Mouse (Mus musculus): ENCODE measurements around the gene Tnfrsf14. TPM values are rescaled to one million over a fixed set of nuclear protein-coding genes. Genes with fewer than 3 reads are reported as not detected.

The Tnfrsf14 gene
- total RNA-seq (2017): 45.4 and 71.6 TPM in 2 replicates

DNA sequence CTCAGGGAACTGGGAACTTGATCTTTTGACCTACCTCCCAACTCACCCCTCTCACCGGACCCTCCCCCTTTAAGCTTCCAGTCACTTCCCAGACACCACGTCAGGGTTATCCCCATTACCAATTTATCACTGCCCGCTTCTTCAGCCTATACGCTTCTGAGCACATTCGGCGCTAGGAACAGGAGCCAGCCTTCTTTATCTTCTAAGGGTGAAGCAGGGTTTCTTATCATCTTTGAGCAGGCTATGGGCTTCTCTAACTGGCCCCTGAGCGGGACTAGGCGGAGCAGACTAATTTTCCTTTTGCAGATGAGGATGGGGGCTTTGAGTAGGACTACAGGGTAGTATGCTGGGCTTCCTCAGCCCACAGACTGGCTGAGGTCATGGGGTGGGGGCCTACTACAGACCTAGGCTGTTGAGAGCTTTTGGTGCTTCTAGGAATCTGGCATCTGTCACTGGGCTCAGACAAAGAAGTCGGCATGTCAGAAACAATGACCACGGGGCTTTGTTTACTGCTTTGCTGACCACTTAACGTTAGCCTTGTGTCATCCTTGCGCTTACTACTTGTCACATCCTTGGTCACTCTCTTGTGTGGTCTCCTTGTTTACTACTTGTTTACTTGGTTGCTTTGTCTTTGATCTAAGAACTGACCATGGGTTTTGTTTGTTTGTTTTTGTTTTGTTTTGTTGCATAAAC is at the start of gene Tnfrsf14:
Gene Tnfrsf14 (minus strand): TSS at position 169 of the 693 bp plus-strand sequence.
- ATAC-seq (replicated peaks; ENCODE audit: low read depth, poor library complexity, severe bottlenecking): peak; percentile 43

DNA sequence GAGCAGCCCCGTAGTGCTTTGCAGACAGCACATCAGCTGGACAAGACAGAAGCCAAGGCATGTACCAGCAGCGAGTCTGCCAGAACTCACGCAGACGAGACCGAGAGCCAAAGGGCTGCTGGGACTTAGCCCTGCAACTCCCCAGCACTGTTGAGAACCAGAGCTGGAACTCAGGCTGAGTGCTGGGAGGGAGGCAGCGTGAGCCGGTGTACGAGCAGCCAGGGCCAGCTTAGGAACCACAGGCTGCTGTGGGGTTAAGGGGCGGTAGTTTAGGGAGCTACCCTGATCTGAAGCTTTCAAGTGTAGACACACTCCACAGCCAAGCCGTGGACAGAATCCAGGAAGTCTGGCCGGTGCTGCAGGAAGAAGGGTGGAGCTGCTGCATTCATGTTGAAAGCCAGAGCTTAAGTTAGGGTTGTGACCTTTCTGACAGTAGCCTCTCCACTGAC is 45.8 kb upstream of the Tnfrsf14 start:
- ATAC-seq (replicated peaks; ENCODE audit: low read depth, poor library complexity, severe bottlenecking): no peak

DNA sequence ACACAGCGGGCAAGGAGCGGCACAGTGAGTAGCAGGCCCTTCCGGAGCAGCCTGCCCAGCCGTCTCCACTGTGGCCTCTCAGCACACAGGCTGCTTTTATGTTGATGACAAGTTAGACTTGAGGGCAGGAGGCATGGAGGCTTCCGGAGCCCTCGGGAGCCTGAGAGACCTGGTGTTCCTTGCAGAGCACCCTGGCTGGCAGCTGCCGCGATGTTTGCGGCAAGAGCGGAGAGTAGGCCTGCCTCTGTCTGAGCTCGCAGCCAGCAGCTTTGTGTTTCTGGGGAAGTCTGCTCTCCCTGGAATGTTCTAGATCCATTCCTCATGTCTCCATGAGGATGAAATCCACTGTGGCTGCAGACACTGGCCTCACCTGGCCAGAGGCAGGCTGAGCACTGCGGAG is 44.2 kb upstream of the Tnfrsf14 start:
- no peak for ATAC-seq (replicated peaks; ENCODE audit: low read depth, poor library complexity, severe bottlenecking)

DNA sequence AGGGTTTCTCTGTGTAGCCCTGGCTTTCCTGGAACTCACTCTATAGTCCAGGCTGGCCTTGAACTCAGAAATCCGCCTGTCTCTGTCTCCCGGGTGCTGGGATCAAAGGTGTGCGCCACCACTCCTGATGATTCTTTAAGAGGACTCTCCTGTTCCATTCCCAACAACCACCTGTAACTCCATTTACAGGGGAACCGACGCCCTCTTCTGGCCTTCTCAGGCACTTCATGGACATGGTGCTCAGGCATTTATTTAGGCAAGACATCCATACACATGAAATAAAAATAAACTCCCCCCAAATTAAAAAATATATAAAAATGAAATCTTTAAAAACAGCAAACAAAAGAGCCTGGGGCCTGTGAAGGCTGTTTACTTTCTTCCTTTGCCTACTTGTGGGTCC is 38.8 kb upstream of the Tnfrsf14 start:
- ATAC-seq (replicated peaks; ENCODE audit: low read depth, poor library complexity, severe bottlenecking): no peak

DNA sequence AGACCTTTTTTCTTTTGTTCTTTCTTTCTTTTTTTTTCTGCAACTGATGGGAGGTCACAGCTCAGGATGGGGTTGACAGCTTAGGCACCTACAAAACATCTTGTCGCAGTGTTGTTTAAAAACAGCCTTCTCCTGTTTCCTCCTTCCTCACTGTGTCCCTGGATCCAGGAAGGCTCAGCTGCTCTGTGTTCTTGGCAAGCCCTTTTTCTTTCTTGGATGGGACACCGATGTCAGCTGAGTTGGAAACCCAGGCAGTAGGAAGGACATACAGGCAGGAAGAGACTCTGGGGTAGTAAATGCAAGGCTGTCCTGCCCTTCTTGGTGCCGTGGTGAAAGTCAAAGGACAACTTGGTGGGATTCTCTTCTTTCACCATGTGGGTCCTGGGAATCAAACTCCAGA is 37.5 kb upstream of the Tnfrsf14 start:
- ATAC-seq (replicated peaks; ENCODE audit: low read depth, poor library complexity, severe bottlenecking): no peak

DNA sequence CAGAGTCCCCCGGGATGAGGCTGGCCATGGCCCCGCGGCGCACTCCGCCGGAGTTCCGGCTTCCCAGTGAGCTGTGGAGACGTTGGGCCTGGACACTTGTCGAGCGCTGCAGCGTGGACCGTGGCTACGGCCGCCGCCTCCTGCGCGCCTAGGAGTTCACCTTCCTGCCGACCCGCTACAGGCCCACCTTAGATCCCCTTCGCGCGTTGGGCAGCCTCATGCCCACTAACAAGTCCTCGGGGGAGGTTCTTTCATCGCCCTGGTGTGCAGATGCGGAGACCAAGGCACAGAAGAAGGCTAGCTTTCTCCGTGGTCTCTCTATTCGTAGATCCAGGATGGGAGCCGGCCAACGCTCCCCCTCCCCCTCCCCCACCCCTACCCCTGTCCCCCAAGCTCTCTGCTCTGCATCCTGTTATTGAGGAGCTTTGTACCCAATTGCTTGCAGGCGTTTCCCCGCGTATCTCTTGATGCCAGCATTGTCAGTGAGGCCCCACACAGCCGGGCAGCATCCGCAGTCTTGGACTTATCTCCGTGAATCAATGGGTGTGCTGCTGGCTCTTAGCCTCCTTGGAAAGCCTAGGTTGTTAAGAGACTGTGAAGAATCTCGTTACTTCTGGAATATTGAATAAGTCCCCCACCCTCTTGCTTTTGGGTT is 36.3 kb upstream of the Tnfrsf14 start:
- peak; percentile 16; the same call in 1 of the 2 replicates for ATAC-seq (replicated peaks; ENCODE audit: low read depth, poor library complexity, severe bottlenecking)

DNA sequence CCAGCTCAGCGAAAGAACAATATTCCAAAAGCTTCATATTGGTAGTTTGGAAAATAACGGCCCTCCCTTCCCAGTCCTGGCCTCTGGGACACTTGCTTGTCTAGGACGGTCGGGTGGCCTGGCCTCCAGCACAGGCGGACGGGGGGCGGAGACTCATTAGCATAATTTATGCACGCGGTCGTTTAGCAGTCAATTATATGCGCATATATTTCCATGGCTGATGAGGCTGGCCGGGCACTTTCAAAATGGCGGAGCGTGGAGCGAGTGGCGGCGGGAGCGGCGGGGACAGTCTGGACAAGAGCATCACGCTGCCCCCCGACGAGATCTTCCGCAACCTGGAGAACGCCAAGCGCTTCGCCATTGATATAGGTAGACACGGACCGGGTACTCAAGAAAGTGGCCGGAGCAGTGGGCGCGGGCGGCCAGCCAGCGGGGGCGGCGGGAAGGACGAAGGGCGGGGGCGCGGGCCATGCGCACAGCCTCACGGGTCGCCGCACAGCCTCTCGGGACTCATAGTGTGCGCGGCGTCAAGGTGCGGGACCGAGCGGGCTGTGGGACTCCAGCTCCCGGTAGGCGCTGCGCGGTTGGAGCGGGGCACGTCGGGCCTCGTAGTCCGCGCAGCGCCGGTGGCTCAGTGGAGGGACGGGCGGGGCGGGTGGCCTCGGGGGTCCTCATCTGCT is 35.7 kb upstream of the Tnfrsf14 start, which contains the start of gene Pank4:
Gene Pank4 (plus strand): TSS at position 223 of the 680 bp plus-strand sequence.
- peak; percentile 67 for ATAC-seq (replicated peaks; ENCODE audit: low read depth, poor library complexity, severe bottlenecking)

DNA sequence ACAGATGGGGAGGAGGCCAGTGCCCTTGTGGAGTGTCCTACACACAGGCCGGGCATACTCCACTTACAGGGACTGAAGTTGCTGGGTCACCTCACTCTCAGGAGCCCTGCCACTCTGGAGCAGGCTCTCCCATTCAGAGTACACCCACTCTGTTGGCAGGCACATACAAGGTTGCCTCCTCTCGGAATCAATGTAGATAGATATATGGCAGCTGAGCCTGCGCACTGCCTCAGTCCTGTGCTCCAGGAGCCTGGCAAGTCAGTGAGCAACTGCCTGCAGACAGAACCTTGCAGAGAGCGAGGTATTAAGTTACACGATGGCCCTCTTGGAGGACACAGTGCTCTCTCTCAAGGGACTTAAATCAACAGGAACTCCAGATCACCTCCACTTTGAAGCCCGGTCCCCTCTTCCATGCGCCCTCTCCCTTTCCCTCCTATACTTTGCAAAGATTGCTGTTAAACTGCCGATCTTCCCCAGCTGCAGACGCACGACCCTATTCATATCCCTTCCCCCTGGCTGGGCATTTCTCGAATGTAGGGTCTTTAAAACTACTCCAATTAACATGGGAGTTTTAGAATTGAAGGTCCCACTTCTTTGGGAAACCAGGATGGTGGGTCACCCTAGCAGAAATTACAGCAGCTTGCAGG is 35.0 kb upstream of the Tnfrsf14 start:
- no peak for ATAC-seq (replicated peaks; ENCODE audit: low read depth, poor library complexity, severe bottlenecking)

DNA sequence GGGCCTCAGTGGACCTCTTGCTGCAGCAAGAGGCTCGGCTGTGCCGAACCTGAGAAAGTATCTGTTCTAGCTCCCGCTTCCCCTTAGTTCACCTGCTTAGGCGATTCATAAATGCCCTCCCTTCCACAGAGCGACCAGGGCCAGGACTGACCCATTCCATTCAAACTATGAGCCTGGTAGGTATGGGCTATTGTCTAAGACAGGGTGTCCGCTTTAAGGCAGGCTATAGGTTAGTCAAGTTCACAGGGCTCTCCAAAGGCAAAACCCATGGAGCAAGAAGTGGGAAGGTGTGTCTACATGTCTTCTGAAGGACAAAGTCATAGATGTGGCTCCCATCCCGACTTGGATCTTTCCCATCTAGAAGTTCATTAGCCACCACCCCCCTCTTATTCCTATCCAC is 34.3 kb upstream of the Tnfrsf14 start:
- ATAC-seq (replicated peaks; ENCODE audit: low read depth, poor library complexity, severe bottlenecking): no peak

DNA sequence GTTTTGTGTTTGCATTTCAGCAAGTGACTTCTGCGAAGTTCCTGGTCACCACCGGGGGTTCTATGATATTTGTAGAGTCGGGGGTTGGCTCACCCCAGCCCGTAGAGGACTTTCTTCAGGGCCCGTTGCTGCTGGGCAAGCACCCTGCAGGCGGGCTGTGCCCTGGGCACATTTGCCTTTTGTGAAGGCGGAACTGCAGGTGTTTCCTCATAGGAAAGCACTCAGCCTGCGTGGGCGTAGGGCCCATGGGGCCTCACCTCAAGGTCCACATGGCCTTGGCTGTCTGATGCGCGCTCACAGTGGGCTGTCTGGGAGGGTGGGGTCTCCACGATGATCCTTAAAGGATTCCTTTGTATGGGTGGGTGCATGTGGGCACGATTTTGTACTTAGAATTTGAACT is 33.5 kb upstream of the Tnfrsf14 start:
- ATAC-seq (replicated peaks; ENCODE audit: low read depth, poor library complexity, severe bottlenecking): peak; percentile 44

DNA sequence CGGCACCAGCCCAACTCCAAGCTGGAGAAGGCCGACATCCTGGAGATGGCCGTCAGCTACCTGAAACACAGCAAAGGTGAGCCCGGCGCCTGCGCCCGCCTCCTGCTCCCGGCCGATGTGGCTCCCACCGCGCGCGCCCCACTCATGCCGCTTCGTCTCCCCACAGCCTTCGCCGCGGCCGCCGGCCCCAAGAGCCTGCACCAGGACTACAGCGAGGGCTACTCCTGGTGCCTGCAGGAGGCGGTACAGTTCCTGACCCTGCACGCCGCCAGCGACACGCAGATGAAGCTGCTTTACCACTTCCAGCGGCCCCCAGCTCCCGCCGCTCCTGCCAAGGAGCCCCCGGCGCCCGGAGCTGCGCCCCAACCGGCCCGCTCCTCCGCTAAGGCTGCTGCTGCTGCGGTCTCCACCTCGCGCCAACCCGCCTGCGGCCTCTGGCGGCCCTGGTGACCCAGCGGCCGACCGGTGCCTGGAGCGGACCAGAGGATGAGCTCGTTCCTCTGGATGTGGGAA is 32.9 kb upstream of the Tnfrsf14 start:
- ATAC-seq (replicated peaks; ENCODE audit: low read depth, poor library complexity, severe bottlenecking): peak; percentile 27

DNA sequence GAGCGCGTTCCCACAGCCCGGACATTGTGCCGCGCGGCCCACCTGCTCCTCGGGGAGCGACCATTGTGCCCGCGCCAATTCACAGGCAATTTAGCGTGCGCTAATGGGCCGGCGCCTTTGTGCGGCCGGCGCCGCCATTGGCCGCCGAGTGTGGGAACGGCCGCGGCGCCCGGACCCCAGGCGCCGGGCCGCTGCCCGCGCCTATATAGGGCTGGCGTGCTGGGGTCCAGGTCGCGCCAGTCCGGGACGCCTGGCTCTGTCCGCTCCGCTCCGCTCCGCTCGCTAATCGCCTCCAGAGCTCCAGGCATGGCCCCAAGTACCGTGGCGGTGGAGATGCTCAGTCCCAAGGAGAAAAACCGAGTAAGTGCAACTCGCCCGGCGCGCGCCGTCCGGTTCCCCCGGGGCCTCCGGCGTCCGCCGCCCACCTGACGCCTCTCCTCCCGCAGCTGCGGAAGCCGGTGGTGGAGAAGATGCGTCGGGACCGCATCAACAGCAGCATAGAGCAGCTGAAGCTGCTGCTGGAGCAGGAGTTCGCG is 32.4 kb upstream of the Tnfrsf14 start, which contains the start of gene Hes5:
Gene Hes5 (plus strand): TSS at position 234 of the 536 bp plus-strand sequence.
- no peak for ATAC-seq (replicated peaks; ENCODE audit: low read depth, poor library complexity, severe bottlenecking)

DNA sequence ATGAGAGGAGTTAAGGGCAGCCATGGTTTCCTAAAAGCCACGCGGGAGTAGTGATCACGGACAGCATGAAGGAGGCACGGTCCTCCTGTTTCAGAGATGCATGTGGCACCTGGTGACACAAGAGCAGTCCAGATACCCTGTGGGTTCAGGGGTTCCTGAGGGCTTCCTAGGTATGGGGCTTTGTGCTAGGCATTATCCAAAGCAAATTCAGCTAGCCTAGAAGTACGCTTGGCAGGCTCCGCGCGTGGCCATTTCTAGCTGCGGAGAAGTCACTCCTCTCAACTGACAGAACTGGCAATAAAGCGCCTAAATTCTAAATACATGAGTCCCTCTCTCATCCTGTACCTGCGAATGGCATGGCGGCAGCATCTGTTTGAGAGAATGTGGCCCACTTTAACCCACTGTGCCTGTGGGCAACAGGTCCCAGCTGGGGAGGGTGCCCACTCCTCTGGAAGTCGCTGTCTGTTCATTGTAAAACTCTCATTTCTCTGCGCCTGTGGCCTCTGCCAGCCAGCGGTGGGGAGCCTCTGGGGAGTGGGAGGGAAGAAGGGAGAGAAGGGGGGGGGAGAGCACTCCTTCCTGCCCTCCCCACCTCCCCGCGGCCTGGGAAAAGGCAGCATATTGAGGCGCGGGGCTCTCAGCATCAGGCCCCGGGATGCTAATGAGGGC is 31.8 kb upstream of the Tnfrsf14 start:
- no peak for ATAC-seq (replicated peaks; ENCODE audit: low read depth, poor library complexity, severe bottlenecking)

DNA sequence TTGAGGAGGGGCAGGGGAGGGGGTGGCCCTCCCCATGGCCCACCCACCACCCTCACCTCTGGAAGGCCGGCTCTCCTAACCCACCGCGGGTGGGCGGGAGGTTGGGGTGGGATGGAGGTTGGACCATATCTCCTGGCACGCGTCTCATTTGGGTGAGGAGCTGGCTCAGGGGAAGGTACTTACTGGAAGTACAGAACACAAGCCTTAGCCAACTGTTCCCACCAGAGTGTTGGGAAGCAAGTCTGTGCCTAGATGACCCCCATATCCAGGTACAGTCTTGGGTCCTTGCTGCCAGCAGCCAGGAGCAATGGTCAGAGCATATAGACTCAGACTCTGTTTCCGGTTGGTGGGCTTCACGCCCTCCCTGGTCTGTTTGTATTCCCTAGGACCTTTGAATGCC is 30.3 kb upstream of the Tnfrsf14 start:
- ATAC-seq (replicated peaks; ENCODE audit: low read depth, poor library complexity, severe bottlenecking): no peak

DNA sequence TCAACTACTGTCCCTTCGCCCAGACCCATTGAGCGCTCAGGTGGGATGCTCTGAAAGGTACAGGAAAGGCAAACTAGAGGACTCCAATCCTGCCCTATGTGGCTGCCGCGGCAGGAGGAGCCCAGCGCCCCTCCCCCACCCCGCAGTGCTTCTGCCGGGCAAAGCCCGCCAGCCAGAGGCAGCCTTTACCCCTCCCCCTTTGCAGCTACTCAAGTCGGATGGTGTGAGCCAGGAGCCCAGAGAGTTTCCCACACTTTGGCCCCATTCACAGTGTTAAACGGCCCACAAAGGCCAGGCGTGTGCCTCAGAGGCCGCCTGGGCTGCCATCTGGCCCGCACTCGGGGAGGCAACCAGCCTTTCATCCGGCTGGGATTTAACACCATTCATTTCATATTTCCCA is 29.8 kb upstream of the Tnfrsf14 start:
- ATAC-seq (replicated peaks; ENCODE audit: low read depth, poor library complexity, severe bottlenecking): no peak

DNA sequence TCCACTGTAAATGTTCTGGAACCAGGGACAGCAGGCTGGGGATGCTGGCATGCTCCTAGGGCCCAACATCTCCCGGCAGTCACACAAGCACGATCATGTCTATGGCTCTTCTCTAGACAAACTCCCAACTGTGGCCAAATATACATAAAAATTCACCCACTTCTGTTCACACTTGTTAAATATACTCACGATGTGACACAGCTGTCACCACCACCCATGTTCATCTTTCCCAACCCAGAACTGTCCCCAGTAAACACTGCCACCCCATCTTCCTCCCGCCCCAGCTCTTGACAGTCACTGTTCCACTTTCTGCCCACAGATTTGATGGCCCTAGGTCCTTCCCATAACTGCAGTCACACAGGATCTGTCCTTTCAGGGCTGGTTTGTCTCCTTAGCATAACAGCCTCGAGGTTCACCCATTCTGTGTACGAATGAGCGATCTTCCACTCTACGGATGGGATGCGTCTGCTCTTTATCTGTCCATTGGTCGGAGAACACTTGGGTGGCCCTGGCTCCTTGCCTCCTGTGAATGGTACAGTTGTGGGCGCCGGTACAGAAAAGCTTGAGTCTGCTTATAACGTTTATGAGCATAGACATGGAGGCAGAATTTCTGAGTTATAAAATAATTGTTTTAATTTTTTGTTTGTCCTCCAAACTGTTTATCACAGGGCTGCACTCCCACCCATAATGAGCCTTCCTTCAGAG is 29.1 kb upstream of the Tnfrsf14 start:
- no peak for ATAC-seq (replicated peaks; ENCODE audit: low read depth, poor library complexity, severe bottlenecking)

DNA sequence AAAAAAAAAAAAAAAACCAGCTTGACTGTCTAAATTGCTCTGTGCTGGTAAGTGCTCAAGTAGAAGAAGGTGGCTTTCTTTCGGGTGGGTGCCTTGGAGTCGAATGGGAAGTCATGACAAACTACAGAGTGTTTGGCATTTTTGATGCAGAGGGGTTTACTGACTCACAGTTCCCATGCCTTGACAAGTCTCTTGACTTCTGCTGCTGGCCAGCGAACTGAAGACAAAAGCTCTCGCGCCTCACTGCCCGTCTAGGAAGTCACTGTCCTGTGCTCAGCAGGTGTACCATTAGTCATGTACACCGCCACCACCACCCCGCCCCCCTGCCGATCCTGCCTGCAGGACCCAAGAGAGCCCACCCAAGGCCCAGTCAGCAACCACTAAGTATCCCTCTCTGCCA is 28.2 kb upstream of the Tnfrsf14 start:
- ATAC-seq (replicated peaks; ENCODE audit: low read depth, poor library complexity, severe bottlenecking): no peak

DNA sequence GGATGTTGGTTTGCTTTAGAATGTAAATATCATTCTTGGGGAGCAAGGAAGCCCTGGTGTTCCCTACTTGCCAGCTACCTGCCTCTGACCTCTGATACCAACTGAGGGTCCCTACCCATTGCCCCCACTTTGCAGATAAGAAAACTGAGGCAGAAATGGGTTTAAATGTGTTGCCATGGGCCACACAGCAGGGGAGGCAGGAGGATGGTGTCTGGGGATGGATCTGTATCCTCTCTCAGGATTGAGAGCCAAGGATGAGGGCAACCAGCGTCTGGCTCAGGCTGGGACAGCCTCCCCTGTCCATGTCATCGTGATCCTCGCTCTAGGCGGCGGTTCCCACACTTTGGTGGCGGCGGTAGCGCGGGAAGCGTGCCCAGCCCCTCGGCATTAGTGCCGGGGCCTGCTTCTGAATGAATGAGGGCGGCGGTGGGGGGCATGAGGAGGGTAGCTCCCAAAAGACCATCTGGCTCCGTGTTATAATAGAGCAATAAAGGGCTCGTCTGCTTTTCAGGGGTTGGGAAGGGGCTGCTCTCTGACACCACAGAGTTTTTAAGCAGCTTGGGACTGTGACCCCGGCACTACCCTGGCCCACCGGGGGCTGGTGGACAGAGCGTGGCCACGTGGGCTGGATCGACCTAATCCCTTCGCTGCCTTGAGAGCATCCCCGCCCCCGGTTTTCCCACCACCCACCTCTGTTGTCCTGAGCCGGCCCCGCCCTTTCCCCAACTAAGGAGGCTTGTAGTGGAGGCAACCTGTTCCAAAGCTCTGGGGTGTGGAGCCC is 24.3 kb upstream of the Tnfrsf14 start:
- no peak for ATAC-seq (replicated peaks; ENCODE audit: low read depth, poor library complexity, severe bottlenecking)

Data from common myeloid progenitor, adult 5-6 weeks (primary cell).